Mouse (Mus musculus) spleen, postnatal 36 days (tissue): ENCODE data around the gene Rab11fip3.
A peak's percentile ranks its signal among the peaks of the same experiment; 100 is the strongest.

Source experiments
- DNase-seq, 2 experiments: peaks; one replicate each; pipeline ENCODE4 v3.0.0; 2022; ENCODE audit warnings: low spot score in 2 of 2, mixed read lengths in 1 of 2

Gene Rab11fip3

DNA sequence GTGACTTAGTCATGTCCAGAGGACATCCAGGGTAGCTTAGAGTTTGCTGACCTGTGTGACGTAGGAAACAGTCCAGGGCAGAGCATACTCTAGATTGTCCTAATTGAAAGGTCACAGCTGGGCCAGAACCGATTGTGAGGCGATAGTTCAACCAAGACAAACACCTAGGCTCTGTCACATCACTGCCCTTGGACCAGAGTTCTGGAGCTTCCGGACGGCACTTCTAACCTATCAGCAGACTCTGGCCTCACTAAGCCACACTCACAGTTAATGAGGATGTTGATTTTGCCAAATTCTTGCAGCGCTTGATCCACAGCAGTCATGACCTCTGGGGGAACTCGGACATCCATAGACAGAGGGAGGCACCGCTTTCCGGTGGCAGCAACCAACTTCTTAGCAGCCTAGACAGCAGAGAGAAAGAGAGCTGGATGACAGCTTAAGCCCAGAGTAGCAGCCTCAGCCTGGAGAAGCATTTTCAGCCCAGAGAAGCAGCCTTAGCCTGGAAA lies 17.8 kb upstream of the Rab11fip3 start:
- no peak for DNase-seq

DNA sequence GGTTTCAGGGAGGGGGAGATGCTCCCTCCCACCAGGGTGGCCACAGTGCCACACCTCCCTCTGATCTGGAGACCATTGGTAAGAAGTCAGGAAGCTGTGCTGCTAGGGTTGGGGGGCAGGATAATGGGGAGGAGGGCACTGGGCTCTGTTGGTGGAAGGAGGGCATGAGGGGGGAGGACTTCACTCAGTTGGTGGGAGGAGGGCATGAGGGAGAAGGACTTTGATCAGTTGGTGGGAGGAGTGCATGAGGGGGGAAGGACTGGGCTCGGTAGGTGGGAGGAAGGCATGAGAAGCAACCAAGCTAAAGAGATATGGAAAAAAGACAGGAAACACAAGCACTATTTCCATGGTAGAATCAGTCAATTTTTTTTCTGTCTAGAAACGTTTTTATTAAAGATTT lies 11.5 kb upstream of the Rab11fip3 start:
- no peak for DNase-seq

DNA sequence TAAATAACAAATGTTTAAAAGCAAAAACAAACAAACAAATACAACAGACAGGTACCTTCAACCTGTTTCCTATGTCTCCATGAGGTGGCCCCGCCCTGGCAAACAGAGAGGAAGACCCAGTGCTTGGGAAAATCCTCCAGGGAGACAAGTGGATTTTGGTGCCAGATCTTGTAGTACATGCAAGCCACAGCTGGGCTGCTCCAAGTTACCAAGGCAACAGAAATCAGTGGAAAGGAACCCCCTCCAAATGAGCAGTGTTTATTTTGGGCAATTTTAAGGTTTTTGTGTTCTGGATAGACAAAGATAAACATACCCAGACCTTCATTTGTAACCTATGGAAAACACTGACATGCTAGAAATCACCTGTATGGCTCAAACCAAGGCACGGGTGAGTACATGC lies 9.5 kb upstream of the Rab11fip3 start:
- DNase-seq: no peak

DNA sequence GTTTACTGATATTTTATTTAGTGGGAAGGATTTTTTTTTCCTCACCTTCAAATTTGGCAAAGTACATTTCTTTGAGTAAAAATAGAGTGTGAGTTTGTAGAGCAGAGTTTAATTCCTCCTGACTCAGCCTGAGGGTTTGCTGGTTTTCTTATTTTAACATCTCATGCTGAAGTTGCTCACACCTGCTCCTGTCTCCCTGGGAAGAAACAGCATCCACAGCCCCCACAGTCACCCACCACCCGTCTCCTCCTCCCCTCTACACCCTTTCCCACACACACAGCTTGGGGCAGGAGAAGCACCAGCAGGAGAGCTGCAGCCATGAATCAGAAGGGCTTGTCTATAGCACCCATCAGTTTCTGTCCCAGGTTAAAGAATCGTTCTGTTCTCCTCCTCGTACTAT lies 5.9 kb upstream of the Rab11fip3 start:
- DNase-seq: no peak

DNA sequence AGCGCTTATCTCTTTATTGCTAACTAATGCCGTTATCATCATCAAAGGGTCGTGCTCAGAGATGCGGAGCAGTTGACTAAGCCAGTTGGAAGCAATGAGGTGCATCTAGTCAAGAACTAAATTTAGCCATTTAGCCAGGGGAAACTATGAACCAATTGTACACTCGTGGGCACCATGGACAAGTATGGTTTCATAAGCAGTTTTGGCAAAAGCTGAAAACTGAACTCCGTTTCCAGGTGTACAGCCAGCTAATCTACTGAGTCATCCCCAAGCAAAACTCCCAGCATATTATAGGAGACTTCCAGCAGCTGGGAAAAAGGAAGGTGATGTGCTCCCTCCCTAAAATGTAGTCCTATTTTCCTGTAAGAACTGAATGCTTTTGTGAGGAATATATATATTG lies 781 bp upstream of the Rab11fip3 start:
- DNase-seq: no peak

DNA sequence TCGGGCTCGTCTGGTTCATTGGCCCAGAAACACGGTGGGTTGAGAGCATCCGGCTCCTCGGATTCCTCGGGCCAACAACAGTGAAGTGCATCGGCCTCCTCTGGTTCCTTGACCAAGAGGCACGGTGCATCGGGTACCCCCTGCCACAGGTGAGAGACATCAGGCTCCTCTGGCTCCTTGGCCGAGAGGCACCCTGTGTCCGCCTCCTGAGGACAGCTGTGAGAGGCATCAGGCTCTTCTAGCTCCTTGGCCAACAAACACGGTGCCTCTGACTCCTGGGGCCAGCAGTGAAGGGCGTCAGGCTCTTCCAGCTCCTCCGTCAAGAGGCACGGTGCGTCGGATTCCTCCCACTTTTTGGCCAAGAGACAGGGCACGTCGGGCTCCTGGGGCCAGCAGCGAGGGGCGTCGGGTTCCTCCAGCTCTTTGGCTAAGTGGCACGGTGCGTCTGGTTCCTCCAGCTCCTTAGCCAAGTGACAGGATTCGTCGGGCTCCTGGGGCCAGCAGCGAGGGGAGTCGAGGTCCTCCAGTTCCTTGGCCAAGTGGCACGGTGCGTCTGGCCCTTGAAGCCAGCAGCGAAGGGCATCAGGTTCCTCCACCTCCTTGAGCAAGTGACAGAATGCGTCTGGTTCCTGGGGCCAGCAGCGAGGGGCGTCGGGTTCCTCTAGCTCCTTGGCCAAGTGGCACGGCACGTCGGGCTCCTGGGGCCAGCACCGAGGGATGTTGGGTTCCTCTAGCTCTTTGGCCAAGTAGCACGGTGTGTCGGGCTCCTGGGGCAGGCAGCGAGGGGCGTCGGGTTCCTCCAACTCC lies 1.1 kb downstream of the Rab11fip3 start:
- DNase-seq: no peak

DNA sequence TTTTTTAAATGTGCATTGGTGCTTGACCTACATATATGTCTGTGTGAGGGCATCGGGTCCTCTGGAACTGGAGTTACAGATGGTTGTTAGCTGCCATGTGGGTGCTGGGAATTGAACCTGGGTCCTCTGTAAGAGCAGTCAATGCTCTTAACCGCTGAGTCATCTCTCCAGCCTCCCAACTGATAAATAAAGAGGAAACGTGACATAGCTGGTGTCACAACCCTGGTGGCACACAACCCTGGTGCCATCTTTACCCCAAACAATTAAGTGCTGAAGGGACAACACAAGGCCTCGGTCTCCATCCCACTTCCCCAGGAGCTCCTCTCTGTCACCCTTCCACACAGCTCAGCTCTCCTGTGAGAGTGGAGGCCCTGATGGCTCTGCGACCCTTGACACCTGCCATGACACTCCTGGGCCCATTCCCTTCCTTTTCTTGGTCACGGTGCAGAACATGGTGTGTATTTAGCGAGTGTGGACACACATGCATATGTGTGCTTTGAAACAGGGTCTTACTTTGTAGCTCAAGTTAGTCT lies 2.8 kb downstream of the Rab11fip3 start:
- no peak for DNase-seq

DNA sequence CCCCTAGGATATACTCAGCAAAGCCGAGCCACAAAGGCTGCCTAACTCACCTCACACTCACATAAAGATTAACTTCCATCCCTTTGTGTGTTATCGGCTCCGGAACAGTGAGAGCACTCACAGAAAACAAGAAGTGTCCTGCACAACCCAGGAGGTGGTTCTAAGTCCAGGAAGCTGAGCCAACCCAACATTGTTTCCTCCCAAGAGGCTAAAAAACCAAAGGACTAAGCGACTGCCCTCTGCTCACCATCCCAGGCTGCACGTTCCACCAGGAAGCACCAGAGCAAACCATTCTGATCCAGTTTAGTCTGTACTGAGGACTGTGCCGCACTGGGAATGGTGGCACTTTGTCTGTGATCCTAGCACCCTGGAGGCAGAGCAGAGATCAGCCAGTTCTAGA lies 4.4 kb downstream of the Rab11fip3 start:
- no peak for DNase-seq

DNA sequence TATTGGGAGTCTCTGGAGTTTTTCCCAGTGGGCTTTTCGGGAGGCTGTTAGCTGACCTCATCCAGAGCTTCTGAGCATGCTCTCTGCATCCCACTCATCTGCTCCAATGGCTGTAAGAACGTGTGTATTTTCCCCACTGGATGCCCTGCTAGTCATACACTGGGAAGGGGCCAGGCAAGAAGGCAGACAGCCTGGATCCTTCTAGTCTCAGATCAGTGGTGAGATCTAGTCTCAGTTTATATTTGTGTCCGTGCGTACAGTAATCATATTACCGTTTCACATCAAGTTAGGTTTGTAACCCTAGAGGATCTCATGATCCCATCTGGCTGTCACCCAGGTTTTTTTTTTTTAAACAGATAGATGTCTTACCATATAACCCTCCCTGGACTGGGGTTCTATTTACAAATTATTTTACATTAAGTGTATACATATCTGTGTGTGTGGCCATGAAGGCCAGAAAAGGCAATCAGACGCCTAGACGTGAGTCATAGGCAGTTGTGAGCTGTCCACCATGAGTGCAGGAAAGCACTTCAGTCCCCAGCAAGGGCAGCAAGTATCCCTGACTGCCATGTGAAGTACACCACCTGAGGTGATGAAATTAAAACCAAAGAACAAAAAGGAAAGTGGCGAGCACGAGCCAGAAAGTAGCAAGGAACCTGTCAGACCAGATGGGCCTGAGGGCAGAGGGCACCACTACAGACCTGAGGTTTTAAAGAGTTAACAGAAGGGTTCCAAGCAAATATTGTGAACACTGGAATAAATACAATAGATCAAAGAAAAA lies 11.4 kb downstream of the Rab11fip3 start:
- DNase-seq: no peak

DNA sequence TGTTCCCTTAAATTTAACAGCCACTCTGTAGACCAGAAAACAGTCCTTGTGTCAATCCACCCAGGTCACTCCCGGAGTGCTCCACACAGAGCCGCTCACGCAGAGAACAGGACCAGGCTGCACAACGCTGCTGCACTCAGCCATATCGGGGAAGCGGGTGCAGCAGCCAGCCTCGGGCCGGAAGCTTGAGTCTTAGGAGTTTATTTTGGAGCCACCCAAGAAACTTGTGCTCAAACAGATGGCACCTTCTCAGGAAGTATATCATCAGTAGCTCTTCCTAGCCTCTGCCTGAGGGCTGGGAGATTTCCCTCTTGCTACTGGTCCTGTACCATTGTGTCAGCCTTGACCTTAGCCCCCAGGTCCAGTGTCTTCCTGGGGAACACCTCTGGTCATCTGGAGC lies 12.1 kb downstream of the Rab11fip3 start:
- DNase-seq: no peak

DNA sequence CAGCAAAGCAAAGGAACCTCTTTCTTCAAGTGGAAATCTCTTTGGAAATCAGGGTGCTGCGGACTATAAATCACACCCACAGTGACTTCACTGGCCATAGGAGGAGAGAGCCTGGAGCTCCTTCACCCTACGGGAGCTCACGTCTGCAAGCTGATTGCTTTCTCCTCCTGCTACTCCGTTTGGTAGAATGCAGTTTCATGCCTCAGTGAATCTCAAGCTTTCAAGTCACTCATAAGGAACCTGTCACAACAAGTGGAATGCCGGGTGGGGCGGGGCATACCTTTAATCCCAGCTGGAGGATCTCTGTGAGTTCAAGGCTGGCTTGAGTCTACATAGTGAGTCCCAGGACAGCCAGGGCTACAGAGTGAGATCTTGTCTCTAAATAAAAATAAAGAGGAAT lies 14.2 kb downstream of the Rab11fip3 start:
- no peak for DNase-seq

DNA sequence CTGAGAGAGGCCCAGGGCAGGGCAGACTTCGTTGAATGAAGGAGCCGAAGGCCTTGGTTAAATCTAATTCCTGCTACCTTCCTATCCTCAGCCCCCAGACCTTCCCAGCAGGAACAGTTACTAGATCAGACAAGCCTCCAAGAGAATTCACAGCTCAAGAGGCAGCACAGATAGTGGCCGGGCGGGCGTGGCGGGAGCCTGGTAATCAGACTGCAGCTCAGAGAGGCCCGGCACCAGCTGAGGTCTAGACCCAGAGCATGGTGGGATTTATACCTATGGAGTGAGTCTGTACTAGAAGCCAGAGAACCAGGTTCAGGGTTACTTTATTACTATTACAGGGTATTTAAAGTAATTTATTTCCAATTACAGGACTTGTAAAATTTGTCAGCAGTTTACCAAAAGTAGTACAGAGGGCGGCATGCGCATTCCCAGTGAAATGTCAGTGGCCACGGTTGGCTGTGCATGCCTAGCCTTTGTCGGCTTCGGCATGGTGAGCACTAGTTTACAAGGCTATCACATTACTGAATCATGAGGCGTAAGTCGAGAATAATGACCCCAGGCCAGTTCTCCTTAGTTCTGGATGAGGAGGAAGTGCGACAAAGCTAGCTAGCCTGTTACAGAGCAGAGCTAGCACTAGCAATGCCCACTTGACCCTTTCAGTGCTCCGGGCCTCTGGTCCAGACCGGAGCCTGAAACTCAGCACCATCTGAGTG lies 15.1 kb downstream of the Rab11fip3 start:
- no peak for DNase-seq

DNA sequence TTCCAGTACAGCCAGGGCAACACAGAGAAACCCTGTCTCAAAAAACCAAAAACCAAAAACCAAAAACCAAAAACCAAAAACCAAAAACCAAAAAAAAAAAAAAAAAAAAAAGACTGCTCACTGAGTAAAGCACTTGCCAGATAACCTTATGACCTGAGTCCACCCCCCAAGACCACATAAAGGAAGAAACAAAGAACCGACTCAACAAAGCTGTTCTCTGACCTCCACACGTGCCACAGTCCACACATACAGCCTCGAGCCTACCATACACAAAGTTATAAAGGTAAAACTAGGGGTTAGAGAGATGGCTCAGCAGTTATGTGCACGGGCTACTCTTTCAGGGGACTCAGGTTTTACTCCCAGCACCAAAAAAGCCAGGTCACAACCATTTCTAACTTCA lies 16.6 kb downstream of the Rab11fip3 start:
- no peak for DNase-seq

DNA sequence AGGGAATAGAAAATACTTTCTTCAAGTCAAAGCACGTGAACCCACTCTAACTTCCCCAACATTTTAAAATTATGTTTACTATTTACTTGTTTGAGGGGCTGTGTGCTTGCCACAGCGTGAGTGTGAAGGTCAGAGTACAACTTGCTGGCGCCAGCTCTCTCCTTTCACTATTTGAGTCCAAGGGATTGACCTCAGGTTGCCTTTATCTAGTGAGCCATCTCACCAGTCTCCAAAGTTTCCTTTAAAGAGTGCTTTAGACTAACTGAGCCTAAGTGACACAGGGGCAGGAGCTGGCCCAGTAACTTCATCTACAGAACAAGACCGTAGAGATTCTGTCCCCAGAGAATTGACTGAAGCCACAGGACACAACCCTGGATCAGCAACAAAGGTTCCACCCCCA lies 17.3 kb downstream of the Rab11fip3 start:
- DNase-seq: no peak

DNA sequence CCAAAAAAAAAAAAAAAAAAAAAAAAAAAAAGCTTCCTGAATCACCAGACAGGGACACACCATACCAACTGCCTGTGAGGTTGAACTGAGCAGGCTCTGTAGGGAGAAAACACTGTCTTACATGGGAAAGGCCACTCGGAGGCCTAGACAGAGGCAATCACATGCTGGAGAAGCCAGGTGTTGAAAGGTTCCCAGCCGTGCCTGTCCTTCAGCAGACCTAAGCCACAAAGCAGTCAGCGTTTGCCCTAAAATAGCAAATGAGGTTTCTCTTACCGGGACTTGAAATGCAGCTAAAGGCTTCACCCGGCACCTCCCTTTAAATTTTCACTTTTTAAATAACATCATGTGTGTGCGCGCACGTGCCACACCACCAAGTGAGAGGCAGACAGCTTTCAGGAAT lies 21.2 kb downstream of the Rab11fip3 start:
- no peak for DNase-seq

DNA sequence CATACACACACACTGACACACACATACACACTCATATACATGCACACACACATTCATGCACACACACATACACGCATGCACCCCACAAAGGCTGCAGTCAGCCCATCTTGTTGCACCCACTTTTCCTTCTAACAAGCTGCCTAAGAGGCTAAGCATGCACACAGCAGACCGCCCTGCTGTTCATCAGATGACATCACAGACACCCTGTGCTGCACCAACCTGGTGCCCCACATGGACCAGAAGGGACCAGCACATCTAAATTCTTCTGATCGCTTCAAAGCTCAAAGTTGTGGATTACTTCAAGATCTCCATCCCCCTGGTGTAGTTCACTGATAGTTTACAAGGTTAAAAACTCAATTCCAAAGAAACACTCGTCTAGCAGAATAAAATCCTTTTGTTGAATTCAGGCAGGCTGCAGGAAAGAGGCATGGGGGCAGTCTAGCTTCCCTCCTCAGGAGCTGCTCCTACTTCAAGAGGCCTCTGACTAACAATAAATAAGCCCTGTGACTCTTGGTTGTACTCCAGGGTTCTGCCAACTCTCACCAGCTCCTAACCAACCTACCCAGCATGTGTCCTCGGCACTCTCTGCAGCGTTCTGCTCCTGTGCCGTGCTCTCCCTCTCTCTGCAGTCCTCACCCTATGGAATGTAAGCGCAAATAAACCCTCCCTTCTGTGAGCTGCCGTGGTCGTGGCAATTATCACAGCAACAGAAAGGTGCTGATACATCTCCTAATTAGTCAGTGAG lies 22.9 kb downstream of the Rab11fip3 start:
- DNase-seq: no peak

DNA sequence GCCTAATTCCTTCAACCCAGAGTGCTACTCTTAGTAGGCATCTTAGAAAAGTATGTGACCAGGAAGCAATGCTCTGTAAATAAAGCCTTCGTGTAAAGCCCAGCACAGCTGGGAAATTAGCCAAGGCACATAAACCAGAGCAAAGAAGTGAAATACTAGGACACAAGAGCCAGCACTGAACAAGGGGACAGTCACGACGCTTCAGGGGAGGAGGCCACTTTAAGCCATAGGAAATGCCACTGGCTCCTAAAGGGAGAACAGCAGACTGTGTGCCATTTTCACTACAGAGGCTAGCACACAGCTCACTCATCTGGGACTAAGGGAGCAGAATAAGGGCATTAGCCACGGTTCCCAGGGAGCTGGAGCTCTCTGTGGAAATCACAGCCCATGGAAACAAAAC lies 24.1 kb downstream of the Rab11fip3 start:
- DNase-seq: no peak

DNA sequence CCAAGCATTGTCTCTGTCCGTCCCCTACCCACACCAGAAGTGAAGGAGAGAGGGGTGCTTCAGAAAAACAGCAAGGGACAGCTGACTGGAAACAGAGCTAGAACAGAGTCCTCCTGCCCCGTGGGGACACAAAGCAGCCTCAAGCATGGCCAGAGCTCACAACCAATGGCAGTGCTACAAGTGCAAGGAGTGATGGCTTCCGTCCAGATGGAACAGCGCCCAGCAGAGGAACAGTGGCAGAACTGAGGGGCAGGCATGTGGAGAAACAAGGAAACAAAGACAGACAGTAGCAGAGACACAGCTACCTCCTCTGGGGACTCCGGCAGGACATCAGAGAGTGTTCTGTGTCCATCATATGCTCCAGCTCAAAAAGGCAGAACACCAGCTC lies 26.1 kb downstream of the Rab11fip3 start:
- DNase-seq: no peak

DNA sequence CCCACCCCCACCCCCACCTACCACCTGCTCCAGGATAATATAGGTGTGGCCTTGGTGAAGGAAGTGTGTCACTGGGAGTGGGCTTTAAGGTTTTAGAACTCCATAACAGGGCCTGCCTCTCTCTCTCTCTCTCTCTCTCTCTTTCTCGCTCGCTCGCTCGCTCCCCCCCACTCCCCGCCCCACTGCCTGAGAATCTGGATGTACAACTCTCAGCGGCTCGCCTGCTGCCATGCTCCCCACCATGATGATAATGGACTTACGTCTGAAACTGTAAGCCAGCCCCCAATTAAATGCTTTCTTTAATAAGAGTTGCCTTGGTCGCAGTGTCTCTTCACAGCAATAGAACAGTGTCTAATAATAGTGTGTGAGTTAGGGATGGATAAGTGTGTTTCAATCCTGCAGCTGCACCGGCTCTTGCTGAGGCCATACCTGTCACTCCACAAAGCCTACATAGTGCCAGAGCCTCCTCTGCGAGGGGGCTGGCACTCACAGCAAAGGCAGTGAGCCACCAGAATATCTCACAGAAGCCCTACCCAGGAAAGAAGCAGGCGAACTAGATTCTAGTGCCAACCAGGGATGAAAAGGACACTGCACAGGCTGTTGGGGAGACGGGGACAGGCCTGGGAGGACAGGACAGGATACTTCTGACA lies 26.6 kb downstream of the Rab11fip3 start:
- no peak for DNase-seq

DNA sequence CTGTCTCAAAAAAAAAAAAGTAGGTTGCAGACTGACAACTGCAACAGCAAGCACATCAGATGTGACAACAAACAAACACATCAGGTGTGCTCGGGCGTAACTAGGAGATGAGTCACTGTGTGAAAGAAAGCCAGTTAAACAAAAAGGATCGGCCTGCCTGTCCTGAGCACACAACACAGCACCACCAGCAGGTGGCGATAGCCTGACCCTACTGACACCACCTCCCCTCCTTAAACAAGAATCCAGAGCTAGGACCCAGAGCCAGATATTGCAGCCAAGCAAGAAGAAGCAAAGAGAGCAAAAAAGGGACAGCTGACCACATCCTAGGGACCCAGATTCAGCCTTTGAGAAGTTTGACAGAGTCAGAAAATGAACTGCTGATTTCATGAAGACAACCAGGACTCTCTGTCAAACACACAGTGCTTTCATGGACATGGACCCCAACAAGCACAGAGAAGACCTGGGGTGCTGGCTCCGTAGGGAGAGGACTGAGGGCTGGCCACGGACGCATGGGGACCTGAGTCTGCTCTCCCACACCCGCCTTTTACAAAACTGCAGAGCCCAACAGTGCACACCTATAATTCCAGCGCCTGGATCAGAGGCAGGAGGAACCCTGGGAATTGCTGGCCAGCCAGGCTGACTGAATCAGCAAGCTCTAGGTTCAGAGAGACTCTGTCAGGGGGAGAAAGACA lies 28.1 kb downstream of the Rab11fip3 start:
- peak; percentile 24 to 36 for DNase-seq
